Mouse (Mus musculus) neural tube, embryonic 11.5 days (tissue): Measurements from ENCODE around the gene Psd. TPM values are rescaled to one million over a fixed set of nuclear protein-coding genes. Genes with fewer than 3 reads are reported as not detected.

Source experiments
- ATAC-seq: fragments of 200-750 bp; cut with Nextera tagmentation; 2 replicates; pipeline ENCODE4 v1.8.0; 2017; ENCODE audit warnings: moderate number of reproducible peaks, mild to moderate bottlenecking, moderate TSS enrichment, moderate library complexity; ENCODE audit not compliant: insufficient read depth, low FRiP score, low TSS enrichment
- DNase-seq: peaks from one replicate; pipeline ENCODE4 v3.0.0-alpha.2; 2015; ENCODE audit warnings: low spot score
- H3K27ac ChIP-seq: fragments of 300-500 bp; sonication (generic); 2 replicates; pipeline ENCODE4 v1.5.1; 2014; ENCODE audit warnings: low read depth, mild to moderate bottlenecking, low read length
- H3K27me3 ChIP-seq: fragments of 300-500 bp; sonication (generic); 2 replicates; pipeline ENCODE4 v1.6.1; 2014; ENCODE audit warnings: mild to moderate bottlenecking, low read length, mixed read lengths; ENCODE audit not compliant: control insufficient read depth, insufficient read depth
- H3K36me3 ChIP-seq: fragments of 300-500 bp; sonication (generic); 2 replicates; pipeline ENCODE4 v1.6.1; 2014; ENCODE audit warnings: mild to moderate bottlenecking, low read length, moderate library complexity, mixed read lengths; ENCODE audit not compliant: control insufficient read depth, insufficient read depth
- H3K4me1 ChIP-seq: fragments of 300-500 bp; sonication (generic); 2 replicates; pipeline ENCODE4 v1.6.1; 2014; ENCODE audit warnings: low read length, mixed read lengths; ENCODE audit not compliant: control insufficient read depth, insufficient read depth
- H3K4me2 ChIP-seq: fragments of 300-500 bp; sonication (generic); 2 replicates; pipeline ENCODE4 v1.6.1; 2014; ENCODE audit warnings: low read depth, mild to moderate bottlenecking, moderate library complexity
- H3K4me3 ChIP-seq: fragments of 300-500 bp; sonication (generic); 2 replicates; pipeline ENCODE4 v1.5.1; 2014; ENCODE audit warnings: low read depth, low read length
- H3K9ac ChIP-seq: fragments of 300-500 bp; sonication (generic); 2 replicates; pipeline ENCODE4 v1.6.1; 2014; ENCODE audit warnings: mild to moderate bottlenecking, low read length
- H3K9me3 ChIP-seq: fragments of 300-500 bp; sonication (generic); 2 replicates; pipeline ENCODE4 v1.6.1; 2016; ENCODE audit warnings: low read length; ENCODE audit not compliant: control insufficient read depth
- WGBS: fragments of 180-500 bp; shearing (Covaris S2); extraction: QIAGEN DNeasy Blood & Tissue Kit; methylation state at CpG from one replicate; pipeline ENCODE4 v1.1.7; 2014; 5-methylcytosine and 5-hydroxymethylcytosine counted together
- microRNA counts: library from miRNA; unstranded; fragments of <30 nt; microRNA quantifications from one replicate; lab custom pipeline; 2015
- microRNA-seq: library from miRNA; unstranded; fragments of <30 nt; microRNA quantifications from one replicate; pipeline ENCODE4, GENCODE M21; 2016
- polyA plus RNA-seq: library from polyadenylated mRNA; unstranded; fragments of >200 nt; fragmentation: Nextera tagmentation; extraction: Ambion mirVana; gene quantifications from 2 replicates; pipeline ENCODE4 v1.2.1, GENCODE M21; 2014

Psd gene
- polyA plus RNA-seq, 1 experiment from 2014 or later, result 10.9 TPM

DNA sequence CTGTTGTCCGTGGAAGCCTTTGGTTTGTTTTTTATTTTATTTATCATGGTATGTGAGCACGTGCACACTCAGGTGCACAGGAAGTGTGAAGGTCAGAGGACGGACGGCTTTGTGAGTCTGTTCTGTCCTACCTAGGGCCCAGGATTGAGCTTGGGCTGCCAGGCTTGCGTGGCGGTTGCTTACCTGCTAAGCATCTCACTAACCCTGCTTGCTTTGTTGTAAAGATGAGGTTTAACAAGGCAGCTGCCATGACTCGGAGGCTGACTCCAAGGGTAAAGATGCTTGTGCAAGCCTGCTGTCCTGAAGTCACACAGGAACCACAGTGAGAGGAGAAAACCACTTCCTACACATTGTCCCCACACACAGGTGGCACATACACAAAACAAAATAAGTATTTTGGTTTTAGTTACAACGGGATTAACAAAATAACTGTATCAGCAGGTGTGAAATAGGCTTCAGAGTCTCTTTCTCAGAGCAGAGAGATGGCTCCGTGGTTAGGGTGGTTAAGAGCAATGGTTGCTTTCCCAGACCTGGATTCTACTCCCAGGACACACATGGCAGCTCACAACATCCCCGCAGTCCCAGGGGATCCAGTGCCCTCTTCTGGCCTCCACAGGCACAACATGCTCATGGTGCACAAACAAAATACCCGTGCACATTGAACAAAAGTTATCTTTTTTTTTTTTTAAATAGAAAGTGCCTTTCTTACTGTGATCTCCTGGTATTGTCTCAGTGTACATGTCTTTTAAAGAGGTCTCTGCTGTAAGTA, 44.7 kb downstream of the Psd start:
- Histone ChIP-seq H3K9me3 (no peaks in the 10 kb centered on the region), H3K36me3 (peaks cover 14% of the 10 kb centered on the region), H3K4me1 (no peaks in the 10 kb centered on the region), H3K27ac (no peak overlapping the region), H3K4me2 (no peak overlapping the region), H3K27me3 (no peaks in the 10 kb centered on the region), H3K4me3 (no peak overlapping the region), H3K9ac (no peak overlapping the region)
- no peak for ATAC-seq
- no peak for DNase-seq
- WGBS, result 91% methylated on average over 11 of the region's 11 CpGs

GRCm38 (mm10) chr19:46275307-46275706, 51.6 kb downstream of the Psd start:
- no peak overlapping the region for H3K4me2 ChIP-seq
- H3K9ac ChIP-seq, result no peak overlapping the region
- no peaks in the 10 kb centered on the region for H3K9me3 ChIP-seq
- H3K27ac ChIP-seq, result no peak overlapping the region
- H3K4me3 ChIP-seq, result no peak overlapping the region
- no peak for ATAC-seq
- H3K4me1 ChIP-seq, result no peaks in the 10 kb centered on the region
- peaks cover 18% of the 10 kb centered on the region for H3K36me3 ChIP-seq
- no peaks in the 10 kb centered on the region for H3K27me3 ChIP-seq
- no peak for DNase-seq

DNA sequence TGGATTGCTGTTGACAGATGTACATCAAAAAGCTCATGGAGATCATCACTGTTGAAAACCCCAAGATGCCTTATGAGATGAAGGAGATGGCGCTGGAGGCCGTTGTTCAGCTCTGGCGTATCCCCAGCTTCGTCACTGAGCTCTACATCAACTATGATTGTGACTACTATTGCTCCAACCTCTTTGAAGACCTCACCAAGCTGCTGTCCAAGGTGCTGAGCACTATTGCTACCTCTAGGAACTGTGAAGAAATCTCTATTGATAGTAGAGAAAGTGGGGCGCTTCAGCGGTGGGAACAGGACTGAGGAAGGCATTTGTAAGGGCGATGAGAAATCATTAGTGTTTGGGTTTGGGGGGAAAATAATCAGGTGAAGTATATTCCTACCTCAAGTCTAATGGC, 62.2 kb downstream of the Psd start:
- Histone ChIP-seq H3K27ac (no peak overlapping the region), H3K9ac (no peak overlapping the region), H3K36me3 (peaks cover 16% of the 10 kb centered on the region), H3K27me3 (no peaks in the 10 kb centered on the region), H3K4me1 (no peaks in the 10 kb centered on the region), H3K9me3 (no peaks in the 10 kb centered on the region), H3K4me2 (no peak overlapping the region), H3K4me3 (no peak overlapping the region)
- WGBS, result 91% methylated on average over 7 of the region's 7 CpGs
- ATAC-seq, result no peak
- DNase-seq, result peak; percentile 15

MicroRNAs within 50 kb of the gene (microRNA counts, 519-probe panel; counts per million panel counts)
- 171 counts per million, percentile 57 among the panel's probes with 10 or more counts for microRNA mmu-miR-146b (lab: Ali Mortazavi, UCI)

Small RNA genes lying within 50 kb of the gene (microRNA-seq; reads per million reads assigned to microRNA genes)
- not detected for gene Mir146b

Other genes with a start within 250 kb of the Psd start
- 0.20 TPM in 2 replicates for gene Elovl3, start 195.3 kb downstream of the Psd start, polyA plus RNA-seq
- gene Pitx3, start 178.8 kb downstream of the Psd start, polyA plus RNA-seq, result 2.2 and 4.5 TPM in 2 replicates
- gene Gbf1, start 174.6 kb downstream of the Psd start, polyA plus RNA-seq, result 43.3 and 52.0 TPM in 2 replicates
- gene Nfkb2, start 22.8 kb downstream of the Psd start, polyA plus RNA-seq, result 4.1 and 4.3 TPM in 2 replicates
- gene Fbxl15, start 1.0 kb upstream of the Psd start, polyA plus RNA-seq, result 22.0 and 24.5 TPM in 2 replicates
- gene Cuedc2, start 11.5 kb upstream of the Psd start, polyA plus RNA-seq, result 263 and 274 TPM in 2 replicates
- 6.8 and 7.3 TPM in 2 replicates for gene Mfsd13a, start 14.0 kb upstream of the Psd start, polyA plus RNA-seq
- gene 2310034G01Rik, start 23.1 kb upstream of the Psd start, polyA plus RNA-seq, result 1.2 and 2.4 TPM in 2 replicates
- 238 and 262 TPM in 2 replicates for gene Actr1a, start 68.6 kb upstream of the Psd start, polyA plus RNA-seq
- 44.1 and 45.0 TPM in 2 replicates for gene Sufu, start 69.7 kb upstream of the Psd start, polyA plus RNA-seq
- gene Trim8, start 174.5 kb upstream of the Psd start, polyA plus RNA-seq, result 26.6 and 28.7 TPM in 2 replicates
- 123 and 131 TPM in 2 replicates for gene Arl3, start 246.0 kb upstream of the Psd start, polyA plus RNA-seq
- 12.7 and 14.1 TPM in 2 replicates for gene Sfxn2, start 246.2 kb upstream of the Psd start, polyA plus RNA-seq